Mouse (Mus musculus) thymus, postnatal 4 days (tissue): ENCODE measurements around the gene Atxn7l3.

ENCODE experiments used
- DNase-seq: peaks from one replicate; pipeline ENCODE4 v3.0.0; 2021

Gene Atxn7l3

DNA sequence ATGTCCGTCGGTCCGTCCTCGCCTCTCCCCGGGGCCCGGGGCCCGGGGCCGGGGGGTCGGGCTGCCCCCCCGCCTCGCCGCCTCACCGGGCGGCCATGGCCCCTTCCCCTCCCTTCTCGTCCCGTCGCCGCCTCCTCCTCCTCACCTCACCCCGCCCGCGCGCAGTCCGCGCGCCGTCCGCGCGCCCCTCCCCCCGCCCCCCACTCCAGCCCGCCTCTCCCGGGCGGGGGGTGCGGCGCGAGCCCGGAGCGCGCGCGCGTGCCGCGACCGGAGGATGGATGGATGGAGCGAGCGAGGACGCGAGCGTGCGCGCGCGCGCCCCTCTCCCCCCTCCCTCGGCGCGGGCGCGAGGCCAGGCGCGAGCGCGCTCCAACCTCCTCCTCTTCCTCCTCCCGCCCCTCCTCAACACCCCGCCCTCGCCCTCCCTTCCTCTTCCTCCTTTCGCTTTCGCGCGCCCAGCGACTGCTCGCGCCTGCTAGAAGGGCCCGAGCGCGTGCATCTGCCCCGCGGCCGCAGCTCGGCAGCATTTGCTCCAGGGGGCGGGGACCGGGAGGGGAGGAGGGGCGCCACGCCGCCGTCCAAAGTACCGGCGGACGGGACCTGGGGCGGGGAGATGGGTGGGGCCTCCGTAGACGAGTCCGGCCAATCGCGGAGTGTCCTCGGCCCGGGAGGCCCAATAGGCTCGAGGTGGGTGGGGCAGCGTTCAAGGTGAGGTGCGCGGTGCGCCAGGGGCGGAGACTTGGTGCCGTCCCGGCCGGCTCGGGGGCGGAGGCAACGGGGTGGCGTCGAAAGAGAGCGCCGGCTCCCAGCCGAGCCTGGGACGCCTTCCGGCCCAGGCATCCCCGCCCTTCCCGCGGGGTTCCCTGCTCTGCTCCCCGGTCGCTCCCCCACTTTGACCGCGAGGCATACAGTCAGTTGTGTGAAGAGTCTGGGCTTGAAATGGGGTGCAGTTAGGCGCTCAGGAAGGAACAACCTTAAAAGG lies at the start of gene Atxn7l3:
Atxn7l3 (minus strand) TSS at position 141 of the 982 bp plus-strand sequence.
- DNase-seq, result peak; percentile 98

GRCm38 (mm10) chr11:102344458-102344857 lies 48.0 kb upstream of the Atxn7l3 start:
- no peak for DNase-seq

GRCm38 (mm10) chr11:102342742-102343141 lies 46.3 kb upstream of the Atxn7l3 start:
- DNase-seq, result no peak

GRCm38 (mm10) chr11:102341101-102341500 lies 44.7 kb upstream of the Atxn7l3 start:
- DNase-seq, result no peak

GRCm38 (mm10) chr11:102339624-102340023 lies 43.2 kb upstream of the Atxn7l3 start:
- DNase-seq, result peak; percentile 32

DNA sequence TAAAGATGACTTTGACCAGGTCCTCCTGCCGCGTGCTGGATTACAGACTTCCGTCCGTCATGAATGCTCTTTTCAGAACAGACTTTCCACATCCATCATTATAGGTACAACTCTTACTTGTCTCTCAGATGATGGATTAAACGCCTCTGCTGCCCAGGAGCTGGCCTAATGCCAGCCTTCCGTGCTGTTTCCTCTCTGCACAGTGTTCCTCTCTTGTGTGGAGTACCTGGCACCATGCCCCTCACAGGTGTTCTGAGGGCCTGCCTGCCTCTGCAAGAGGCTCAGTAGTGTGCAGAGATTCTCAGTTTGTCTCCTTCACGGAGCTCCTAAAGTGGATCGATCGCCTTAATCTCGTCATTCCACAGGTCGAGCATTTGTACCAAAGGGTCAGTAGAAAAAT lies 42.8 kb upstream of the Atxn7l3 start:
- DNase-seq, result no peak

DNA sequence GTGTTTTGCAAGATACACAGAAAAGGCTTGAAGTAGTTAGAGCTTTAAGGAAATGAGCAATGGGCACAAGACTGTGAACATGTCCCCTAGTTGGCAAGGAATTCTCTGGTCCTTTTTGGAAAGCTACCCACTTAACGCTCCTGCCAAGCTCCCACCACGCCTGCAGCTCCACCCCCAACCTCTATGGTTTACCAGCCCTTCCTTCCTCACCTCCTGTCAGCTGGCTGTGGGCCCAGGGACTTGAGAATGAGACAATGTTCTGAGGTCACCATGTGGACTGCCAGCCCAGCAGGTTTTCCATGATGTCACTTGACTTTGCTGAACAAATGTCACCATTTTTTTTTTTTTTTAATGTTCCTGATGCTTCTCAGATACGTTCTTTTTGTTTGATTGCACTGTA lies 42.1 kb upstream of the Atxn7l3 start:
- no peak for DNase-seq

- DNase-seq, result no peak
Observed at GRCm38 (mm10) chr11:102337921-102338320, 41.5 kb upstream of the Atxn7l3 start.

DNA sequence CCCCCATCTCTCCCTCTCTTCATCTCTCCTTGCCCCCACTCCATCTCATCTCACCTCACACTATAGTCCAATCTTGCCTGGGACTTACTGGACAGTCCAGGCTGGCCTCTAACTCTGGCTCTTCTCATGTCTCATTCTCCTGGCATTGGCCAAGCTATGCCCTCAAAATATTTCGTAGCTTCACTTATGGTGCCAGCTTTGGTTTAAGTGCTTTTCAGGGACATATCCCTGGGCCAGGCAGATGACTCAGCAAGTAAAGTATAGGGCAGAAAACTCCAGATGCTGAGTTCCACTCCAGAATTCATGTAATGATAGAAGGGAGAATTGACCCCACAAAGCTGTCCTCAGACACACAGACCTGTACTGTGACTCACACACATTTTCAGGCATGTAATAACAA lies 39.8 kb upstream of the Atxn7l3 start:
- no peak for DNase-seq

- DNase-seq, result no peak
Observed at GRCm38 (mm10) chr11:102334973-102335700, 38.7 kb upstream of the Atxn7l3 start.

DNA sequence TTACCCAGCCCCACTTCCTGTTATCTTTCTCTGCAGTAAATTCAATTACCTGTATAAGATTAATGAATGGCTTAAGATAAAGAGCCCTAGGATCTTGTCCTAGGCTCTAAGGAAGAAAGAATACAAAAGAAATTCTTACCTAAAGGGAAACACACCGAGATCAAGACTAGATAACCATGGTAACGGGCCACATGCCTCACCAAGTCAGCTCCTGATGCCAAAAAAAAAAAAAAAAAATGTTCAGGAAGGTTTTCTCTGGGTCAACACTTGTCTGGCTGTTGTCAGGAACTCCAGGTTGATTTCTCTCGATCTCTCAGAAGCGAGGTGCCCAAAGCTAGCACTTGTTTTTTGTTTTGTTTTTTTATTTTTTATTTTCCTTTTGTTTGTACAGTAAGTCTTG lies 37.6 kb upstream of the Atxn7l3 start:
- no peak for DNase-seq

DNA sequence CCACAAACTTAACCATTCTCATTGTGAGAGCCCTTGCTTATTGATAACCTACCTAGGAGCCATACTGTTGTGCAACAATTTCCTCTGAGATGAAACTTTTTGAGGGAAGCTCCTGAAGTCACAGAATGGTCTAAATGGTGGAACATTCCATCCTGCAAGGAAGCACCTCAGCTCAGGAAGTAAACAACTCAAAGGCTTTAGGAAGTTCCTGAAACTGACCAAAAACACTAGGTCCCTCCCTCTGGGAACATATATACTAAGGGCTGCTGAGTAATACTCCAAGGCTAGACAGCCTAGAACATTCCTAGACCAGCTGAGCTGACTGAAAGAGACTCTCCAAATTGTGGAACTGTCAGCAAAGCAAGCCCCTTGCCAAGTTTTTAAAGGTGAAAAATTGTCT lies 36.6 kb upstream of the Atxn7l3 start:
- no peak for DNase-seq

- no peak for DNase-seq
Observed at GRCm38 (mm10) chr11:102331806-102332205, 35.4 kb upstream of the Atxn7l3 start.

GRCm38 (mm10) chr11:102330039-102330438 lies 33.6 kb upstream of the Atxn7l3 start:
- DNase-seq, result no peak

DNA sequence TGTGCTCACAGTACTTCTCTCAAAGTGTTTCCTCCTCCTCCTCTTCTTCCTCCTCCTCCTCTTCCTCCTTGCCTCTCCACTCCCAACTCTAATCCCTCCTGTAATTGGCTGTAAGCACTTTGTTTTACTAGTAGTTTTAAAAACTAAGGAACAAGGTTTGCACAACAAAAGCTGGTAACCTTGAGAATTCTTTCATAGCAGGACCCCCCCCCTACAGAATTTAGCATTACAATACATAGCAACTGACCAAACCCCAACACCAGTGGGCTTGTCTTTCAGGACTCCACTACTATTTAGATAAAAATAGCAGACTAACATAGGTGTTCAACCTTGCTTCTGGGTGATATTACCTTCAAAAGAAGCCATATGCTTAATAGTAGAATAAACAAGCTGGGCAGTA lies 33.1 kb upstream of the Atxn7l3 start:
- no peak for DNase-seq

GRCm38 (mm10) chr11:102327839-102328238 lies 31.4 kb upstream of the Atxn7l3 start:
- DNase-seq, result no peak

DNA sequence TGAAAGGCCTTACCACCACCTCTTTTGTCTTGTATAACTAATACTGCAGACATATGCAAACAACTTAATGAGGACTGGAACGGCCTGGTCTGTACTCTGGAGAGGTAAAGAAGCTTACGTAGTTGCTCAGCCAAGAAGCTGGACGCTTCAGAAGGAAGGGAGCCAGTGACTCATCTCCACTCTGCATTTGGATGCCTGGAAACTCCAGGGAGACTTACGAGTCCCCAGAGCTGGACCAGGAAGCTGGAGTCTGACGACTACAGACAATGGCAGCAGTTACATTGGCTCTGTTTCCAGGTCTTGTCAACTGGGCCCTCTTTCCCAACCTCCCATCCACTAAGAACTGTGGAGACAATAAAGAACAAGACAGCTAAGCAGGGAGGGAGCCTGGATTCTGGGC lies 30.8 kb upstream of the Atxn7l3 start:
- DNase-seq, result no peak

DNA sequence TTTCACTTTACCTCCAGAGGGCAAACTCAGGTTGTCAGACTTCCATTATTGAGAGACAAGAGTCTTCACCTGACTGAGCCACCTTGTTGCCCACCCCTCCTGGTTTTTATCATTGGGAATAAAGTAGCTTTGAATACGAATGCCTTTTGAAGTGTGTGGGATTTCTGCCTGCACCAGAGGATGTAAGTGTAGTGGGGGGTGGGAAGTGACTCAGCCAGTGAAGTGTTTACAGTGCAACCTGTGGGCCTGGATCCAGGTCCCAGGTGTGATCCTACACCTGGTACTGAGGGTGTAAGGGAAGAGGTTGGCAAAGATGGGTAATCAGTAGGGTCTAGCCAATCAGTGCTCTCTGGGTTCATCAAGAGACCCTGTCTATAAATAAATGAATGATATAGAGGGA lies 27.1 kb upstream of the Atxn7l3 start:
- no peak for DNase-seq

GRCm38 (mm10) chr11:102321931-102322330 lies 25.5 kb upstream of the Atxn7l3 start:
- peak; percentile 6 for DNase-seq

GRCm38 (mm10) chr11:102320686-102321005 lies 24.2 kb upstream of the Atxn7l3 start:
- DNase-seq, result peak; percentile 31

GRCm38 (mm10) chr11:102319941-102320685 lies 23.7 kb upstream of the Atxn7l3 start:
- DNase-seq, result peak; percentile 67

DNA sequence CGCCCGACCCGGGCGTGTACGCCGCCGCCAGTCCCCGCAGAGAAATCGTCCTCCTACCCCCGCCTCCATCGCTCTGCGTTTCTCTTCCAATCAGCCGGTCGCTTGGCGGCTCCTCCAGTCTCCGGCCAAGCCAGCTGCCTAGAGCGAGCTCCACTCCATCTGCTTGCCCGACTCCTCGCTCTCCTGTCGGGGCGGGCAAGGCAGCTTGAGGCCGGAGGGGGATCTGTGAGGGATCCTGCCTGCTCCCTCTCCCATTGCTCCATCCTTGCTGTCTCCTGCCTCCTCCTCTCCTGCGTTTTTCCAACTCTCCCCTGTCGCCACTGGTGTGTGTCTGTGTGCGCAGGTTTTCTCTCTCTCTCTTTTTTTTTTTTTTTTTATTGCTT lies 23.0 kb upstream of the Atxn7l3 start, which contains the start of gene Ubtf:
Ubtf (minus strand) TSS at position 333 of the 383 bp plus-strand sequence.
- peak; percentile 81 for DNase-seq
